In genomic region chr3:68493586-68494295, GRCm38 (mm10) we compare ENCODE assay signal across 8 mouse cellular contexts.
DNase-seq lines count a peak whose midpoint lies in the region; ATAC-seq and TF ChIP-seq lines count a peak whose summit lies in the region.

No protein-coding gene starts in this region.

- peak; percentile 90 for DNase-seq in 3134 (ENCODE audit: extremely low read depth, insufficient read length, low spot score)
- peak; percentile 89 for DNase-seq in forebrain, embryonic 10.5 days (ENCODE audit: extremely low spot score, low spot score)
- no peak for DNase-seq in liver, adult 2 months (ENCODE audit: extremely low read depth, low read depth, low spot score)
- peak; percentile 76 for DNase-seq in midbrain, postnatal 0 days (ENCODE audit: low spot score)
- DNase-seq in stomach, postnatal 0 days (ENCODE audit: low spot score): peak; percentile 83

- peak overlapping the region; percentile 99 for H3K27ac ChIP-seq in brown adipose tissue, adult 24 weeks (replicated peaks; ENCODE audit: low read depth, low read length)
- peak overlapping the region; percentile 91 for H3K27ac ChIP-seq in forebrain, embryonic 10.5 days
- H3K27ac ChIP-seq in heart, embryonic 13.5 days (replicated peaks): peak overlapping the region; percentile 99
- peak overlapping the region; percentile 98 for H3K27ac ChIP-seq in kidney, embryonic 16.5 days (ENCODE audit: low read length)
- peak overlapping the region; percentile 85 for H3K27ac ChIP-seq in liver, adult 2 months (replicated peaks; ENCODE audit: insufficient read depth, low read depth, low read length)
- peak overlapping the region; percentile 55 for H3K27ac ChIP-seq in midbrain, postnatal 0 days (ENCODE audit: low read depth, low read length)
- peak overlapping the region; percentile 98 for H3K27ac ChIP-seq in stomach, postnatal 0 days (replicated peaks)

- H3K36me3 ChIP-seq in forebrain, embryonic 10.5 days (replicated peaks): peaks cover 6% of the 10 kb centered on the region; the same call in 1 of the 2 replicates
- peaks cover 14% of the 10 kb centered on the region; the same call in 1 of the 2 replicates for H3K36me3 ChIP-seq in heart, embryonic 13.5 days
- no peaks in the 10 kb centered on the region for H3K36me3 ChIP-seq in kidney, embryonic 16.5 days (ENCODE audit: insufficient read depth, low read length)
- H3K36me3 ChIP-seq in liver, adult 2 months (ENCODE audit: control insufficient read depth, insufficient read depth, low read length): no peaks in the 10 kb centered on the region
- H3K36me3 ChIP-seq in midbrain, postnatal 0 days (ENCODE audit: insufficient read depth, low read length): no peaks in the 10 kb centered on the region
- no peaks in the 10 kb centered on the region for H3K36me3 ChIP-seq in stomach, postnatal 0 days (ENCODE audit: control insufficient read depth, insufficient read depth, low read length)

- H3K9ac ChIP-seq in heart, embryonic 13.5 days: peak overlapping the region; percentile 96
- H3K9ac ChIP-seq in kidney, embryonic 16.5 days (replicated peaks; ENCODE audit: low read length): peak overlapping the region; percentile 88
- peak overlapping the region; percentile 96 for H3K9ac ChIP-seq in liver, adult 2 months (ENCODE audit: low read depth, low read length)
- H3K9ac ChIP-seq in midbrain, postnatal 0 days (replicated peaks; ENCODE audit: low read length, poor library complexity, severe bottlenecking): peak overlapping the region; percentile 75
- H3K9ac ChIP-seq in stomach, postnatal 0 days (ENCODE audit: low read length): peak overlapping the region; percentile 81

- H3K4me2 ChIP-seq in heart, embryonic 13.5 days: peak overlapping the region; percentile 87
- peak overlapping the region; percentile 99 for H3K4me2 ChIP-seq in kidney, embryonic 16.5 days (replicated peaks; ENCODE audit: low read depth, low read length)
- H3K4me2 ChIP-seq in midbrain, postnatal 0 days (ENCODE audit: low read depth, low read length, poor library complexity, severe bottlenecking): peak overlapping the region; percentile 97
- H3K4me2 ChIP-seq in stomach, postnatal 0 days (replicated peaks; ENCODE audit: low read depth): peak overlapping the region; percentile 93

- peak overlapping the region; percentile 95 for H3K4me3 ChIP-seq in brown adipose tissue, adult 24 weeks (ENCODE audit: insufficient read depth, low read depth, low read length)
- H3K4me3 ChIP-seq in forebrain, embryonic 10.5 days: peak overlapping the region; percentile 80
- H3K4me3 ChIP-seq in heart, embryonic 13.5 days: peak overlapping the region; percentile 87
- peak overlapping the region; percentile 74 for H3K4me3 ChIP-seq in kidney, embryonic 16.5 days (ENCODE audit: low read length)
- H3K4me3 ChIP-seq in liver, adult 2 months (ENCODE audit: insufficient read depth, low read depth, low read length): peak overlapping the region; percentile 100
- H3K4me3 ChIP-seq in midbrain, postnatal 0 days (ENCODE audit: low read depth, low read length): peak overlapping the region; percentile 75
- H3K4me3 ChIP-seq in stomach, postnatal 0 days (ENCODE audit: low read depth, low read length): peak overlapping the region; percentile 74

- H3K9me3 ChIP-seq in forebrain, embryonic 10.5 days: no peaks in the 10 kb centered on the region
- H3K9me3 ChIP-seq in heart, embryonic 13.5 days: no peaks in the 10 kb centered on the region
- H3K9me3 ChIP-seq in kidney, embryonic 16.5 days (ENCODE audit: low read length): no peaks in the 10 kb centered on the region
- no peaks in the 10 kb centered on the region for H3K9me3 ChIP-seq in midbrain, postnatal 0 days (ENCODE audit: low read length)
- no peaks in the 10 kb centered on the region for H3K9me3 ChIP-seq in stomach, postnatal 0 days (ENCODE audit: control insufficient read depth, low read length)

- ATAC-seq in heart, embryonic 13.5 days (ENCODE audit: extremely low read depth, insufficient number of reproducible peaks, low FRiP score, low TSS enrichment): peak; percentile 67
- peak; percentile 79 for ATAC-seq in kidney, embryonic 16.5 days (ENCODE audit: low FRiP score, low TSS enrichment)
- peak; percentile 68 for ATAC-seq in midbrain, postnatal 0 days (ENCODE audit: low FRiP score)
- ATAC-seq in stomach, postnatal 0 days (ENCODE audit: low FRiP score, low TSS enrichment): peak; percentile 81

- under 1% methylated on average over 69 of the region's 70 CpGs for WGBS in forebrain, embryonic 10.5 days
- under 1% methylated on average over 65 of the region's 70 CpGs for WGBS in heart, embryonic 13.5 days
- under 1% methylated on average over 64 of the region's 70 CpGs for WGBS in kidney, embryonic 16.5 days
- WGBS in liver, adult 2 months: 1% methylated on average over 61 of the region's 70 CpGs
- WGBS in midbrain, postnatal 0 days: 1% methylated on average over 47 of the region's 70 CpGs
- WGBS in stomach, postnatal 0 days: 0% methylated on average over 58 of the region's 70 CpGs

- TF ChIP-seq POLR2A in liver, adult 2 months (IDR thresholded peaks at IDR 0.05; ENCODE audit: extremely low read depth, insufficient read depth, low read length): peak; percentile 28; the same call in 1 of the 2 replicates

- no peak for TF ChIP-seq CTCF in liver, adult 2 months (IDR thresholded peaks at IDR 0.05; ENCODE audit: low read depth, low read length)
- TF ChIP-seq CTCF in midbrain, postnatal 0 days (IDR thresholded peaks at IDR 0.05): peak; percentile 41
- TF ChIP-seq CTCF in stomach, postnatal 0 days (IDR thresholded peaks at IDR 0.05; ENCODE audit: low read depth): peak; percentile 42

- H3K27me3 ChIP-seq in forebrain, embryonic 10.5 days (ENCODE audit: poor library complexity, severe bottlenecking): peaks cover 24% of the 10 kb centered on the region
- H3K27me3 ChIP-seq in heart, embryonic 13.5 days (replicated peaks): no peaks in the 10 kb centered on the region
- no peaks in the 10 kb centered on the region for H3K27me3 ChIP-seq in kidney, embryonic 16.5 days (ENCODE audit: insufficient read depth, low read length)
- peaks cover 16% of the 10 kb centered on the region for H3K27me3 ChIP-seq in liver, adult 2 months (ENCODE audit: control insufficient read depth, insufficient read depth, low read length)
- H3K27me3 ChIP-seq in midbrain, postnatal 0 days (ENCODE audit: insufficient read depth, low read length): no peaks in the 10 kb centered on the region
- H3K27me3 ChIP-seq in stomach, postnatal 0 days (ENCODE audit: control insufficient read depth, insufficient read depth, low read length): no peaks in the 10 kb centered on the region

- no peaks in the 10 kb centered on the region for H3K79me2 ChIP-seq in liver, adult 2 months (ENCODE audit: control insufficient read depth, insufficient read depth, low read length)

- H3K4me1 ChIP-seq in brown adipose tissue, adult 24 weeks (ENCODE audit: control insufficient read depth, insufficient read depth, insufficient read length, low read length): peaks cover 8% of the 10 kb centered on the region; the same call in 1 of the 2 replicates
- H3K4me1 ChIP-seq in forebrain, embryonic 10.5 days: peaks cover 60% of the 10 kb centered on the region
- peaks cover 45% of the 10 kb centered on the region for H3K4me1 ChIP-seq in heart, embryonic 13.5 days
- H3K4me1 ChIP-seq in kidney, embryonic 16.5 days (ENCODE audit: insufficient read depth, low read length): peaks cover 41% of the 10 kb centered on the region
- H3K4me1 ChIP-seq in liver, adult 2 months (ENCODE audit: control insufficient read depth, insufficient read depth, low read length): peaks cover 7% of the 10 kb centered on the region
- H3K4me1 ChIP-seq in midbrain, postnatal 0 days (ENCODE audit: insufficient read depth, low read length): 0 out of 2 replicates have a peak, but pooled peaks cover 4% of the 10 kb centered on the region
- H3K4me1 ChIP-seq in stomach, postnatal 0 days (replicated peaks; ENCODE audit: control insufficient read depth, insufficient read depth): 0 out of 2 replicates have a peak, but pooled peaks cover 2% of the 10 kb centered on the region

- TF ChIP-seq EP300 in stomach, postnatal 0 days (optimal IDR thresholded peaks at IDR 0.05): no peak
